Mouse (Mus musculus) adipose tissue, adult 10 weeks (tissue): ENCODE measurements around the gene Gm7861. TPM values are rescaled to one million over a fixed set of nuclear protein-coding genes. Genes with fewer than 3 reads are reported as not detected.

ENCODE experiments used
- polyA plus RNA-seq: library from polyadenylated mRNA; stranded (reverse); fragments of 350-450 nt; fragmentation: Illumina TruSeq; extraction: RNeasy Lipid Tissue Mini Kit (QIAGEN cat#74804); gene quantifications from one replicate; pipeline ENCODE4 v1.2.3, GENCODE M21; 2014; ENCODE audit warnings: low read depth, low replicate concordance

The Gm7861 gene
- polyA plus RNA-seq, result not detected

DNA sequence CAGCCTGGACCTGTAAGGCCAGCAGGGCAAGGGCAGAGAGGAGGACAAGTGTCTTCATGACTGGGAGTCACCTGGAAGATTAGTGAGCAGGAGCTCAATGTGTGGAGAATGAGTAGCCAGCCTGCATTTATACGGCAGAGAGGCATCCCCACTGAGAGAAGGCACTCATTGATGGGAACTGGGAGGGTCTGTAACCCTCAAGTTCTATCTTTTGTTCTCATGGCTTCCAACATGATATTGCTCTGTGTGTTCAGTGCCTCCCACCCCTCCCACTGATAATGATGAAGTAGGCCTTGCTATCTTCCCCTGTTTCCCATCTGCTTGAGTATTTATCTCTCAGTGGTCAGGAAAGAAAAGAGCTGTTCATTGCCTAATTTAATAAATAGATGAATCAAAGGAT is at the start of gene Gm7861:
TSS of gene Gm7861 (minus strand) at position 101 of the 400 bp plus-strand sequence.

DNA sequence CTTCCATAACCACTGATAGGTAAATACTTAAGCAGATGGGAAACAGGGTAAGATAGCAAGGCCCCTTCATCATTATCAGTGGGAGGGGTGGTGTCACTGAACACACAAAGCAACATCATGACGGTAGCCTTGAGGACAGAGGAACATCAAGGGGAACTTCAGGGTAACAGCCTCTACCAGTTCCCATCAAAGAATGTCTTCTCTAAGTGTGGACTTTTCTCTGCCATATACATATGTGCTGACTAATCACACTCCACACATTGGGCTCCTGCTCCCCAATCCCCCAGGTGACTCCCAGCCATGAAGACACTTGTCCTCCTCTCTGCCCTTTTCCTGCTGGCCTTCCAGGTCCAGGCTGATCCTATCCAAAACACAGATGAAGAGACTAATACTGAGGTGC is 23.6 kb upstream of the Gm7861 start, which contains the start of gene Defa26:
TSS of gene Defa26 (plus strand) at position 301 of the 400 bp plus-strand sequence.

DNA sequence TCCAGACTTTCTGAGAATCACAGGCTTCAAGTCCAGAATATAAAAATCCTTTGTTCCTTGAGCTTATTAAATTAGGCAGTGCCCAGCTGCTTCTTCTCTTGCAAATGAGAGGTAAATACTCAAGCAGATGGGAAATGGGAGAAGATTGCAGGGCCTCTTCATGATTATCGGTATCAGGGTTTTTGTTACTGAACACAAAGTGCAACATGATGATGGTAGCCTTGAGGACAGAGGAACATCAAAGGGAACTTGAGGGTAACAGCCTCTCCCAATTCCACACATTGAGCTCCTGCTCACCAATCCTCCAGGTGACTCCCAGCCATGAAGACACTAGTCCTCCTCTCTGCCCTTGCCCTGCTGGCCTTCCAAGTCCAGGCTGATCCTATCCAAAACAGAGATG is 11.6 kb downstream of the Gm7861 start, which contains the start of gene Defa28:
TSS of gene Defa28 (plus strand) at position 301 of the 400 bp plus-strand sequence.

DNA sequence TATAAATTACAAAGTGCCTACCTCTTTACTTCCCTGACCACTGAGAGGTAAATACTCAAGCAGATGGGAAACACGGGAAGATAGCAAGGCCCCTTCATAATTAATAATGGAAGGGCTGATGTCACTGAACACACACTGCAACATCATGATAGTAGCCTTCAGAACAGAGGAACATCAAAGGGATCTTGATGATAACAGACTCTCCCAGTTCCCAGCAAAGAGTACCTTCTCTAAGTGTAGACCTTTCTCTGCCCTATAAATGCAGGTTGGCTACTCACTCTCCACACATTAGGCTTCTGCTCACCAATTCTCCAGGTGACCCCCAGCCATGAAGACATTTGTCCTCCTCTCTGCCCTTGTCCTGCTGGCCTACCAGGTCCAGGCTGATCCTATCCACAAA is 29.2 kb downstream of the Gm7861 start, which contains the start of gene Defa37:
TSS of gene Defa37 (plus strand) at position 301 of the 400 bp plus-strand sequence.

Other genes with a start within 250 kb of the Gm7861 start
- not detected for gene Defa2, start 216.0 kb downstream of the Gm7861 start, polyA plus RNA-seq
- gene Defa33, start 202.7 kb downstream of the Gm7861 start, polyA plus RNA-seq, result not detected
- gene Defa36, start 167.1 kb downstream of the Gm7861 start, polyA plus RNA-seq, result not detected
- 0.88 TPM for gene Gm7849, start 137.9 kb downstream of the Gm7861 start, polyA plus RNA-seq
- gene Defa20, start 85.2 kb downstream of the Gm7861 start, polyA plus RNA-seq, result not detected
- gene Defa32, start 65.5 kb downstream of the Gm7861 start, polyA plus RNA-seq, result not detected
- not detected for gene Defa37, start 29.1 kb downstream of the Gm7861 start, polyA plus RNA-seq
- not detected for gene Defa28, start 11.5 kb downstream of the Gm7861 start, polyA plus RNA-seq
- not detected for gene Defa26, start 23.7 kb upstream of the Gm7861 start, polyA plus RNA-seq
- not detected for gene Defa17, start 61.3 kb upstream of the Gm7861 start, polyA plus RNA-seq
- not detected for gene Defa34, start 71.3 kb upstream of the Gm7861 start, polyA plus RNA-seq
- gene AY761184, start 109.1 kb upstream of the Gm7861 start, polyA plus RNA-seq, result 2.5 TPM
- gene Defa24, start 140.0 kb upstream of the Gm7861 start, polyA plus RNA-seq, result 1.1 TPM
- gene Defb50, start 229.0 kb upstream of the Gm7861 start, polyA plus RNA-seq, result not detected
- 235 TPM for gene Defb2, start 245.4 kb upstream of the Gm7861 start, polyA plus RNA-seq